Mouse (Mus musculus) neural tube, embryonic 11.5 days (tissue): ENCODE data around the gene Vmn2r8. TPM values are rescaled to one million over a fixed set of nuclear protein-coding genes. Genes with fewer than 3 reads are reported as not detected.
"Not testable (repeated sequence)": the region's sequence is repeated elsewhere in the genome, so short reads cannot be mapped to it uniquely, and the experiment has no call there.

Experiments used
- ATAC-seq: fragments of 200-750 bp; cut with Nextera tagmentation; 2 replicates; pipeline ENCODE4 v1.8.0; 2017; ENCODE audit warnings: moderate number of reproducible peaks, mild to moderate bottlenecking, moderate TSS enrichment, moderate library complexity; ENCODE audit not compliant: insufficient read depth, low FRiP score, low TSS enrichment
- DNase-seq: peaks from one replicate; pipeline ENCODE4 v3.0.0-alpha.2; 2015; ENCODE audit warnings: low spot score
- H3K27ac ChIP-seq: fragments of 300-500 bp; sonication (generic); 2 replicates; pipeline ENCODE4 v1.5.1; 2014; ENCODE audit warnings: low read depth, mild to moderate bottlenecking, low read length
- H3K27me3 ChIP-seq: fragments of 300-500 bp; sonication (generic); 2 replicates; pipeline ENCODE4 v1.6.1; 2014; ENCODE audit warnings: mild to moderate bottlenecking, low read length, mixed read lengths; ENCODE audit not compliant: control insufficient read depth, insufficient read depth
- H3K36me3 ChIP-seq: fragments of 300-500 bp; sonication (generic); 2 replicates; pipeline ENCODE4 v1.6.1; 2014; ENCODE audit warnings: mild to moderate bottlenecking, low read length, moderate library complexity, mixed read lengths; ENCODE audit not compliant: control insufficient read depth, insufficient read depth
- H3K4me1 ChIP-seq: fragments of 300-500 bp; sonication (generic); 2 replicates; pipeline ENCODE4 v1.6.1; 2014; ENCODE audit warnings: low read length, mixed read lengths; ENCODE audit not compliant: control insufficient read depth, insufficient read depth
- H3K4me2 ChIP-seq: fragments of 300-500 bp; sonication (generic); 2 replicates; pipeline ENCODE4 v1.6.1; 2014; ENCODE audit warnings: low read depth, mild to moderate bottlenecking, moderate library complexity
- H3K4me3 ChIP-seq: fragments of 300-500 bp; sonication (generic); 2 replicates; pipeline ENCODE4 v1.5.1; 2014; ENCODE audit warnings: low read depth, low read length
- H3K9ac ChIP-seq: fragments of 300-500 bp; sonication (generic); 2 replicates; pipeline ENCODE4 v1.6.1; 2014; ENCODE audit warnings: mild to moderate bottlenecking, low read length
- H3K9me3 ChIP-seq: fragments of 300-500 bp; sonication (generic); 2 replicates; pipeline ENCODE4 v1.6.1; 2016; ENCODE audit warnings: low read length; ENCODE audit not compliant: control insufficient read depth
- WGBS: fragments of 180-500 bp; shearing (Covaris S2); extraction: QIAGEN DNeasy Blood & Tissue Kit; methylation state at CpG from one replicate; pipeline ENCODE4 v1.1.7; 2014; 5-methylcytosine and 5-hydroxymethylcytosine counted together
- polyA plus RNA-seq: library from polyadenylated mRNA; unstranded; fragments of >200 nt; fragmentation: Nextera tagmentation; extraction: Ambion mirVana; gene quantifications from 2 replicates; pipeline ENCODE4 v1.2.1, GENCODE M21; 2014

Gene Vmn2r8
- polyA plus RNA-seq, 1 experiment from 2014 or later: not detected

DNA sequence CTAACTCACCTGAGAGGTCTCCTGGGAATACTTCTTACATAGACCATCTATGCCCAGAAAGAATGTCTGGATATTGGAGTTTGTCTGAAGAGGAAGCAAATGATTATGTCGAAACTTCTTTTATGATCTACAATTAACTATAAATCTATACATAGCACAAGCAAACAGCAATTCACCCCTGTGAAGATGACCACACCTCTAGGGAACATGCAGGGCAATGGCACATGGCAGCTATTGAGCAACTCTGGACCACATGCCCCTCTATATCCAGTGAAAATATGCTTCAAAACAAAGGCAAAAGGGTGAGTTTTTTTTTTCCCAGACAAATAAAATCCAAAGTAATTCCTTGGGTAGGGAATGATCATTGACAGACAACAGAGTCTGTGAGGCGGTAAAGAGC is 48.6 kb downstream of the Vmn2r8 start:
- Histone ChIP-seq H3K9me3 (no peaks in the 10 kb centered on the region), H3K4me2 (no peak overlapping the region), H3K27me3 (no peaks in the 10 kb centered on the region), H3K27ac (no peak overlapping the region), H3K4me3 (no peak overlapping the region), H3K36me3 (no peaks in the 10 kb centered on the region), H3K4me1 (no peaks in the 10 kb centered on the region), H3K9ac (no peak overlapping the region)
- ATAC-seq: no peak
- 85% methylated on average over 2 of the region's 2 CpGs for WGBS
- DNase-seq: no peak

DNA sequence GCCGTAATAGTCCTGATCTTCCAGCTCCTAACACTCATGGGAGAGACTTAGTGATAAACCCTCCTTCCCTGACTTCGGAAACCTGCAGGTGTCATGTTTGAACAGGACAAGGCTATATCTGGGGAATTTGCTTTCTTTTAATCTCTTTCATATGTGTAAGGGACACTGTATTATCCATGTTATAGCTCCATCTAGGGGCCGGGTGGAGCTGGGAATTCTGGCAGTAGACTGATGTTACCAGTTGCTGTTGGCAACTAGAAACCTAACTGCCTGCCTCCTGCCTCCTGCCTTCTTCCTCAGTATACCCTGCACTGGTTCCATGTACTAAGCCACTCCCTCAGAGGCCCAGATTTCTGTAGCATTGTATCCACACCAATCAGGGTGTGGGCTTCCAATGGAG is 50.3 kb downstream of the Vmn2r8 start:
- Histone ChIP-seq H3K4me2 (no peak overlapping the region), H3K9me3 (no peaks in the 10 kb centered on the region), H3K27ac (no peak overlapping the region), H3K9ac (no peak overlapping the region), H3K27me3 (no peaks in the 10 kb centered on the region), H3K4me3 (no peak overlapping the region), H3K36me3 (no peaks in the 10 kb centered on the region), H3K4me1 (no peaks in the 10 kb centered on the region)
- 54% methylated on average over 3 of the region's 3 CpGs for WGBS
- DNase-seq: peak; percentile 9
- no peak for ATAC-seq

- DNase-seq, H3K4me3 ChIP-seq, H3K27me3 ChIP-seq, H3K4me2 ChIP-seq, H3K9me3 ChIP-seq, H3K36me3 ChIP-seq, H3K27ac ChIP-seq, H3K9ac ChIP-seq, ATAC-seq, H3K4me1 ChIP-seq: not testable (repeated sequence)
- WGBS: 95% methylated on average over 4 of the region's 4 CpGs
These were observed 57.4 kb downstream of the Vmn2r8 start for GRCm38 (mm10) chr5:108751258-108751657.

- WGBS: 77% methylated on average over 5 of the region's 5 CpGs
- H3K9me3 ChIP-seq: no peaks in the 10 kb centered on the region
- H3K4me1 ChIP-seq: no peaks in the 10 kb centered on the region
- no peak overlapping the region for H3K27ac ChIP-seq
- DNase-seq (no peak), ATAC-seq (no peak)
- no peaks in the 10 kb centered on the region for H3K36me3 ChIP-seq
- H3K27me3 ChIP-seq: no peaks in the 10 kb centered on the region
- no peak overlapping the region for H3K9ac ChIP-seq
- H3K4me2 ChIP-seq: no peak overlapping the region
- H3K4me3 ChIP-seq: no peak overlapping the region
These were observed 58.1 kb downstream of the Vmn2r8 start for GRCm38 (mm10) chr5:108750328-108751210.

- DNase-seq (no peak), ATAC-seq (no peak)
- Histone ChIP-seq H3K36me3 (no peaks in the 10 kb centered on the region), H3K4me1 (no peaks in the 10 kb centered on the region), H3K4me2 (no peak overlapping the region), H3K4me3 (no peak overlapping the region), H3K9ac (no peak overlapping the region), H3K27me3 (no peaks in the 10 kb centered on the region), H3K27ac (no peak overlapping the region), H3K9me3 (no peaks in the 10 kb centered on the region)
- 78% methylated on average over 3 of the region's 3 CpGs for WGBS
These were observed 64.0 kb downstream of the Vmn2r8 start for GRCm38 (mm10) chr5:108744629-108745028.

GRCm38 (mm10) chr5:108743856-108744255 is 64.8 kb downstream of the Vmn2r8 start:
- Histone ChIP-seq H3K27me3 (no peaks in the 10 kb centered on the region), H3K9me3 (no peaks in the 10 kb centered on the region), H3K36me3 (no peaks in the 10 kb centered on the region), H3K4me3 (no peak overlapping the region), H3K4me1 (no peaks in the 10 kb centered on the region), H3K9ac (no peak overlapping the region), H3K4me2 (no peak overlapping the region), H3K27ac (no peak overlapping the region)
- no peak for ATAC-seq
- WGBS: 64% methylated on average over 2 of the region's 2 CpGs
- no peak for DNase-seq

- Histone ChIP-seq H3K27me3 (no peaks in the 10 kb centered on the region), H3K4me2 (no peak overlapping the region), H3K4me1 (no peaks in the 10 kb centered on the region), H3K9me3 (no peaks in the 10 kb centered on the region), H3K9ac (no peak overlapping the region), H3K4me3 (no peak overlapping the region), H3K27ac (no peak overlapping the region), H3K36me3 (no peaks in the 10 kb centered on the region)
- WGBS: 78% methylated on average over 2 of the region's 2 CpGs
- no peak for ATAC-seq
- no peak for DNase-seq
These were observed 66.1 kb downstream of the Vmn2r8 start for GRCm38 (mm10) chr5:108742596-108742995.

DNA sequence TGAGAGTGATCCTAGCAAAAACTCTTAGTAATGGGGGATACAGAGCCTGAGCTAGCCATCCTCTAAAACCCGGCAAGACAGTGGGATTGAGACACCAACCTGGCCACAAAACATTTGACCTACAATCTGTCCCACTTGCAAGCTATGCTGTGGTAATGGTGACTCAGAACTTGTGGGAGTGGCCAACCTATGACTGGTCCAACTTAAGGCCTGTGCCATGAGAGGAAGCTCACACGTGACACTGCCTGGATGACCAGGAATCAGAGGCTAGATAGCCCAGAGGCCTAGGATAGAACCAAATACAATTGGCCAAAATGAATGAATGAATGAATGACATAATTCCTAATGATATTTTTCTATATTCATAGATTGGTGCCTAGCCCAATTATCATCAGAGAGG is 66.8 kb downstream of the Vmn2r8 start:
- Histone ChIP-seq H3K9ac (no peak overlapping the region), H3K27ac (no peak overlapping the region), H3K4me3 (no peak overlapping the region), H3K4me2 (no peak overlapping the region), H3K27me3 (no peaks in the 10 kb centered on the region), H3K9me3 (no peaks in the 10 kb centered on the region), H3K36me3 (no peaks in the 10 kb centered on the region), H3K4me1 (no peaks in the 10 kb centered on the region)
- DNase-seq (no peak), ATAC-seq (no peak)
- 84% methylated on average over 2 of the region's 2 CpGs for WGBS
